Mouse (Mus musculus) neural tube, embryonic 10.5 days (tissue): ENCODE data around the gene Lrrc25.

Source experiments
- DNase-seq: peaks from one replicate; pipeline ENCODE4 v3.0.0-alpha.2; 2017; ENCODE audit warnings: low spot score; ENCODE audit errors: extremely low spot score

Gene Lrrc25

GRCm38 (mm10) chr8:70647343-70648163 lies 31.6 kb downstream of the Lrrc25 start:
- DNase-seq, result peak; percentile 62

DNA sequence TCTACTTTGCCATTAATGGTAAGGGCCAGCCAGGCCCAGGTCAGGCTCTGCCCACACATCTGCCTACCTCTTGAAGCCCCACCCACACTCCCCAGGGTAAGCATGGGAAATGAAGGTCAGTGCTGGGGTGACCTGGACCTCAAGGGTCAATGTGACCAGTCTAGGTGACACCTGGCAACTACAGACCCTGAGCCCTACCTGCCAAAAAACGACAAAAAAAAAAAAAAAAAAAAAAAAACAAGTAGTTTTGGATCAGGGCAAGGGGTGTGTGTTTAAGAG lies 32.1 kb downstream of the Lrrc25 start:
- DNase-seq, result no peak

- DNase-seq, result no peak
These were observed 33.0 kb downstream of the Lrrc25 start for GRCm38 (mm10) chr8:70648921-70649320.

GRCm38 (mm10) chr8:70649324-70649723 lies 33.4 kb downstream of the Lrrc25 start:
- DNase-seq, result no peak

DNA sequence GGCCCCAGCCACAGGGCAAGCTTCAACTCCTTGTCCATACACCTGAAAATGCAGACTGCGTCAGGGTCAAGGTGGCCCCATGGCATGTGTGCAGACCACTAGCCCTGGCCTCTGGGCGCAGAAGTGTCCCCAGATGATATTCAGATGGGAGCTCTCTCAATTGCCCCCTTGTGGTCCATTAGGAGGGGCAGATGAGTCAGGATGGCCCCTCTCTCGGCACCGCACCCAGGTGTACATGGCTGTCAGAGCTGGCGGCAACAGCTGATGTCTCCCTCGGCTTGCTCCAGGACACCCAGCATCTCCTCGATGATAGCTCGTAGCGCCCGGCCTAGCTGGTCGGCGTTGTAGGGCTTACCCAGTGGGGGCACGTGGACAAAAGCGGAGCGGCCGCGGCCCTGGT lies 34.4 kb downstream of the Lrrc25 start:
- DNase-seq, result no peak

DNA sequence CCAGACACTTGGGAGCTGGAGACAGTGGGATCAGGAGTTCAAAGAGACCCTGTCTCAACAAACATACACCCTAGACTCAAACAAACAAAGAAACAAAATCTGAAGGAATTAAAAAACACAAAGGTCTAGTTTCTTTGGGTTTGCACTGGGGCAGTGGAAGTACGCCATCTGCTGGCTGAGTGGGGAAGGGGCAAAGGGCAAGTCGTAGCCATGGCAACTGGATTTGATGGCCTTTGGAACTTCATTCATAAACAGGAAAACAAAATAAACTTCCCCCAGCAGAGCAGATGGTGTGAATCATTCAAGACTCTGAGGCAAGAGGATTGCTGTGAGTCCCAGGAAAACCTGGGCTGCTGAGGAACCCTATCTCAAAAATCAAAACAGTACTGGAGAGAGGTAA lies 37.3 kb downstream of the Lrrc25 start:
- DNase-seq, result no peak

DNA sequence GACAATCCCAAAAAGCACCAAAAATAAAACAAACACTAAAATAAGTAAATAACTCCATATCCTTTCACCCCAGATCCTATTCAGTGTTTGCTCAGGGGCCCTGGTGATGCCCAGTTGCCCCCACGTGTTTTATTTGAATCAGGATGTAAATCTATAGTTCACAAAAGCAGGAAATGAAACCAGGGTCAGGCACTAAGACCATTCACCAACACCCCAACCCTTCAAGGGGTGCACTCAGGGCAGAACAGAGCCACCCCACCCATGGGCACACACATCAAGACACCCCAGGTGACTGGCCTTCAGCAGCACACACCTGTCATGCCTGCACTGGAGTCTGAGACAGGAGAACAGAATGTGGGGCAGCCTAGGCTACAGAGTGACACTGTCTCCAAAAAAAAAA lies 38.2 kb downstream of the Lrrc25 start:
- DNase-seq, result no peak

DNA sequence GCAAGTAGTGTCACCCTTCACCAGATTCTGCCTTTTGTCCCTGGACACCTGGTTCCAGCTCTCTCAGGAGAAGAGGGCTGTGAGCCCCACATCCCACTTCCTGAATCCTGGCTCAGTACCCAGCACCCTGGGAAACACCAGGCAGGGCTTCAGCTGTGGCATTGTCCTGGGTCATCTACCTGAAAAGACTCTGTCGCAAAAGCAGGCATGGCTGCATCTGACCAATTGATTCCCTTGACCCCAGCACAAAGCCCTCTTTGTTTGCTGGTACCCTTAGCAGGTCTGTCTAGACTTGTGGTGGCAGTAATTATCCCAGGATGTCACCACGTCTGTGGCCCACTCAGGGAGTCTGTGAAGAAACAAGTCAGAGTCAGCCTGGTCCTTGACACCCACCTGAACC lies 39.5 kb downstream of the Lrrc25 start:
- no peak for DNase-seq

DNA sequence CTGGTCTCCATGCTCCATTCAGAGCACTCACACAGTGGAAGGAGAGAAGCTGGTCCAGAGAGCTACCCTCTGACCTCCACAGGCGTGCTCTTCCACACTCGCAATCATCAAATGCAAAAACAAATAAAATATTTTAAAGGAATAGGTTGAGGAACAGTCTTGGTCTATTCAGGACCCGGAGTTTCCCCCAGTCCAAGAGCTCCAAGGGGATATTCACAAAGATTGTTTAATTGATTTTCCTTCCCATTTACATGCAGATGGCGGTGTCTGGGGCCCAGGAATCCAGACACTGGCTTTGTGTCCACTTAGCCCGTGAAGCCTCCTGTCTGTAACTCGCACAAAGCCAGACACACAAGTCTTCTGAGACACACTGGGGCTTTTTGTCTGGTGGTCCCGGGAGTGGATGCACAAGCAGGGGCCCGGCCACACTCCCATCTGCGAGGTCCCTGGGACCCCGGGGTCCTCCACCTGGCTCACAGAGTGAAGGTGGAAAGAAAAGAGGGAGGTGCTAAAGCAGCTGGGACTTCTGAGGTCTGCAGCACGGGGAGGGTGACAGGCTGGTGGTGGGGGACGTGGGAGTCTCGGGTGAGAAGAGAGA lies 40.3 kb downstream of the Lrrc25 start:
- DNase-seq, result peak; percentile 63

- DNase-seq, result no peak
These were observed 41.3 kb downstream of the Lrrc25 start for GRCm38 (mm10) chr8:70657214-70657613.

- no peak for DNase-seq
These were observed 41.8 kb downstream of the Lrrc25 start for GRCm38 (mm10) chr8:70657739-70658138.

DNA sequence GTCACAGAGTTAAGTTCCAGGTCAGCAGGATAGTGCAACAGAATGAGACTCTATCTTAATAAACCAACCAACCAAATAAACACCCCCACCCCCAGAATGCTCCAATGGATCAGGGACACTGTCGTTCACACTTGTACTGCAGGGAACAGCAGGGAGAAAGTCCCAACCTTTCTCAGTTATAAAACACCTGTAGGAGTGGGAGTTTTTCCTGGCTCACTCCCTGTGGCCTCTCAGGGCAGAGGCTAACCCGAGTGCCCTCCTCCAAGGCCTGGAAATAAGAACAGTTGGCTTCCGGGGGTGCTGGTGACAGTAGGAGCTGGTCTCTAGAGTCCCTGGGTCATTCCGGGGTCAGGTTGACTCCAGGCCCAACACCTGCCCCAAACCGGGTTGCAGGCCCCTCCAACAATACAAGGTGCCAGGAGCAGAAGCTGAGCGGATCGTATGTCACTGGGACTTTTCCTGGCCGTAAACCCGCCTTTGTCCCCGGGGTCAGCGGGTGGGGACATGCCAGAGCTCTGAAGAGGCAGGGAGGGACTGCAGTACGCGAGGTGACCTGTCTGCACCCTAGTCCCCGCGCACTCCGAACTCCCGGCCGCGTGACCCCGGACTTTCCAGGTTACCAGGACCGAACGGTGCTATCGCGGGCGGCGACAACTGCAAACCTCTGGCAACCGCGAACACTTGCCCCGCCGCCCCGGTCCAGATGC lies 43.1 kb downstream of the Lrrc25 start:
- DNase-seq, result no peak

GRCm38 (mm10) chr8:70659604-70660272 lies 43.8 kb downstream of the Lrrc25 start:
- DNase-seq, result peak; percentile 98

DNA sequence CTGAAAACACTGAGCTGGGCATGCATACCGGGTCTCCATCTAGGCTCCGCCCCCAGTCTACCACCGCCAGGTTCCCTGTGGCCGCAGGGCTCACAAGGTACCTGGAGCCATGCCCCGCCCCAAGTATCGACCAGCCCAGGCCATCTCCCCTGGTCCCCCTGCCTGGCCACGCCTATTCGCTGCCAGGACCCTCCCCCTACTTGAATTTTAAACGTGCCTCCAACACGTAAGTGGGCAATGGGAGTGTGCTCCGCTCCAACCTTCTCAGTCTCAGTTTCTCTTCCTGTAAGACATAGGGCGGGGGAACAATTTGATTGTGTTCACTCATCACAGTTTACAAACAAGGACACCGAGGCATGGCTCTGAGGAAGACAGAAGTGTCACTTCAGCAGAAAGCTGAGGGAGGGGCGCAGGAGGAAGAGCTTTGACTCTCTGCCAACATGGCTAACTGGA lies 44.3 kb downstream of the Lrrc25 start, which contains the start of gene Pgpep1:
Gene Pgpep1 (minus strand): TSS at position 116 of the 453 bp plus-strand sequence.
- DNase-seq, result no peak

- DNase-seq, result no peak
These were observed 47.7 kb downstream of the Lrrc25 start for GRCm38 (mm10) chr8:70663691-70664090.

- no peak for DNase-seq
These were observed 48.7 kb downstream of the Lrrc25 start for GRCm38 (mm10) chr8:70664631-70665030.

GRCm38 (mm10) chr8:70665599-70665998 lies 49.6 kb downstream of the Lrrc25 start:
- no peak for DNase-seq

- DNase-seq, result no peak
These were observed 51.1 kb downstream of the Lrrc25 start for GRCm38 (mm10) chr8:70667071-70667470.
